17 mouse cellular contexts compared by ENCODE assay signal in genomic region chr12:105907851-105908620, GRCm38 (mm10).
DNase-seq lines count a peak whose midpoint lies in the region; ATAC-seq and TF ChIP-seq lines count a peak whose summit lies in the region.
"Had no signal": no experiment of that assay in that cellular context is flagged by ENCODE, and none has a peak within 500 bp of the region (broad histone marks: within the 10 kb centered on the region; RNA-seq: fewer than 3 reads in every experiment).

No protein-coding gene starts in this region.

- no peaks in the 10 kb centered on the region for H3K27me3 ChIP-seq in thymus, adult 2 months (ENCODE audit: control insufficient read depth, insufficient read depth, low read length)
- no peaks in the 10 kb centered on the region for H3K27me3 ChIP-seq in lung, postnatal 0 days (replicated peaks; ENCODE audit: insufficient read depth, low read length)
- H3K27me3 ChIP-seq: heart, embryonic 15.5 days had no signal

- WGBS in thymus, adult 2 months, result 31% methylated on average over 13 of the region's 13 CpGs
- 53% methylated on average over 13 of the region's 13 CpGs for WGBS in lung, postnatal 0 days

- no peak overlapping the region for H3K4me3 ChIP-seq in thymus, adult 2 months (ENCODE audit: control insufficient read depth, insufficient read depth, low read length)
- no peak overlapping the region for H3K4me3 ChIP-seq in lung, postnatal 0 days (ENCODE audit: low read depth, low read length)
- H3K4me3 ChIP-seq: heart, embryonic 15.5 days; limb, embryonic 15.5 days had no signal

- TF ChIP-seq EP300 in lung, postnatal 0 days (IDR thresholded peaks at IDR 0.05), result no peak

- peak; percentile 12 for DNase-seq in CD4-positive, CD25-positive, alpha-beta regulatory T cell, adult 2 months (ENCODE audit: low read depth, low spot score)
- DNase-seq in ES-CJ7 (ENCODE audit: low read depth, low spot score), result peak; percentile 65
- peak; percentile 5 for DNase-seq in thymus, adult 2 months
- no peak for DNase-seq in lung, postnatal 0 days (ENCODE audit: low spot score)
- no peak for DNase-seq in heart, postnatal 36 days
- DNase-seq in lung, postnatal 4 days, result no peak
- DNase-seq: cerebellum, adult 8-10 months; heart, adult 11 months; kidney, postnatal 10 days; liver, postnatal 0 days; right cerebral cortex, postnatal 14 days had no signal

- TF ChIP-seq POLR2A in thymus, adult 2 months (IDR thresholded peaks at IDR 0.05; ENCODE audit: control insufficient read depth, extremely low read depth, insufficient read depth, low read length, poor library complexity), result no peak

- H3K36me3 ChIP-seq in thymus, adult 2 months (ENCODE audit: control insufficient read depth, insufficient read depth, low read length), result no peaks in the 10 kb centered on the region
- H3K36me3 ChIP-seq in lung, postnatal 0 days (ENCODE audit: insufficient read depth, low read length), result no peaks in the 10 kb centered on the region
- H3K36me3 ChIP-seq: heart, embryonic 15.5 days; limb, embryonic 15.5 days had no signal

- peaks cover 11% of the 10 kb centered on the region for H3K4me1 ChIP-seq in thymus, adult 2 months (replicated peaks; ENCODE audit: control insufficient read depth, insufficient read depth, low read length)
- H3K4me1 ChIP-seq in lung, postnatal 0 days (ENCODE audit: insufficient read depth, low read depth, low read length), result no peaks in the 10 kb centered on the region

- no peak for ATAC-seq in CD4-positive, CD25-positive, alpha-beta regulatory T cell, adult 4 months
- peak; percentile 72 for ATAC-seq in granulocyte monocyte progenitor cell, adult 5-6 weeks (replicated peaks; ENCODE audit: poor library complexity, severe bottlenecking)
- no peak for ATAC-seq in lung, postnatal 0 days
- ATAC-seq: forebrain, embryonic 14.5 days had no signal

- H3K9ac ChIP-seq in lung, postnatal 0 days (replicated peaks; ENCODE audit: low read depth), result no peak overlapping the region
- H3K9ac ChIP-seq: heart, embryonic 15.5 days; limb, embryonic 15.5 days; liver, postnatal 0 days had no signal

- H3K9me3 ChIP-seq in lung, postnatal 0 days (ENCODE audit: low read length), result no peaks in the 10 kb centered on the region
- H3K9me3 ChIP-seq: heart, embryonic 15.5 days; limb, embryonic 15.5 days had no signal

- H3K27ac ChIP-seq in thymus, adult 2 months (ENCODE audit: control insufficient read depth, insufficient read depth, low read length), result no peak overlapping the region
- no peak overlapping the region for H3K27ac ChIP-seq in lung, postnatal 0 days (ENCODE audit: low read length)
- H3K27ac ChIP-seq: heart, embryonic 15.5 days; limb, embryonic 15.5 days; macrophage had no signal

- TF ChIP-seq CTCF in thymus, adult 2 months (IDR thresholded peaks at IDR 0.05; ENCODE audit: borderline replicate concordance, control insufficient read depth, extremely low read depth, insufficient read depth, low read length, poor library complexity), result no peak
- no peak for TF ChIP-seq CTCF in lung, postnatal 0 days (IDR thresholded peaks at IDR 0.05)

- intact Hi-C loops in heart, postnatal 36 days (cut with DNase I), result no loop called here

- H3K4me2 ChIP-seq in lung, postnatal 0 days (replicated peaks; ENCODE audit: low read depth, low read length), result no peak overlapping the region
- H3K4me2 ChIP-seq: heart, embryonic 15.5 days; limb, embryonic 15.5 days had no signal

Comparison
In these comparisons a context has a peak if more than half of its experiments do, and no peak if none do; other contexts are left out.
1. DNase-seq: peak in CD4-positive, CD25-positive, alpha-beta regulatory T cell, adult 2 months (single experiment), ES-CJ7 (single experiment) and thymus, adult 2 months (single experiment); none in lung, postnatal 0 days (single experiment), heart, postnatal 36 days (0 of 2) and lung, postnatal 4 days (0 of 2).